Mouse (Mus musculus) ovary, postnatal 10 days (tissue): ENCODE data around the gene Gm10378.
"Not testable (repeated sequence)": the region's sequence is repeated elsewhere in the genome, so short reads cannot be mapped to it uniquely, and the experiment has no call there.

Source experiments
- DNase-seq: peaks from one replicate; pipeline ENCODE4 v3.0.0; 2022; ENCODE audit warnings: low spot score

Gene Gm10378

DNA sequence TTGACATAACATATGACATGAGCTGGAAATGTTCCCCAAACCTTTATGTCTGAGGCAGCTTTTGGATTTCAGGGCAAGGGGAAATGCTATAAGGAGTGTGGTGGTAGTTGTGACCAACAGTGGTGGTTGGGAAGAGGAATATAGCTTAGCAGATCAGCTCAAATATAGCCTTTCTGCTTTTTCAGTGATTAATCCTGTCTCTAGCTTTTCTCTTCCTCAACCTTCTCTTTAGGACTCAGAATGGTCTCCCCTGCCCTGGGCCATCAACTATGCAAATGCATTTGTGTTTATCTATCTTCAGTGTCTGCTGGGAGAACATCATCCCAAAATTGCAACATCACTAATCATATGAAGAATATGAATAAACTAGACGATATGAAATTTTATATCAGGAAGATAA is at the start of gene Gm10378:
Gene Gm10378 (plus strand): TSS at position 301 of the 400 bp plus-strand sequence.
- DNase-seq = not testable (repeated sequence)

DNA sequence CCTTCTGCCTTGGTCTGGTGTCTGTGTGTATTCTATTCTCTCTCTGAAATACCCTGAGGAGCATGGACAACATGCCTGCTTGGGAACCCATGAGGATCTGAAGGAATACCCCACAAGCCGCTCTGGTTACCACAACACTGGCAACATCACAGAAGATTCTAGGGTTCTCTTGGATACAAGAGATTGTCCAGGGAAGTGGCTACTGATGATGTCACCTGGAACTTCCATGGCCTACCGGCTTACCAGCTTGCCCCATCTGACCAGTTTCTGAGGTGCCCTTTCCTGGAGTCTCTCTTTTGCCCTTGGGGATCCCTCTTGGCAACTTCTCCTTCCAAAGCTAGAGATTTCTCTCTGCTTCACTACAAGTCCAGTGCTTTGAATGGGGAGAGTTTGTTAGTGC is 13.9 kb upstream of the Gm10378 start, which contains the start of gene Gm3633:
Gene Gm3633 (minus strand): TSS at position 101 of the 400 bp plus-strand sequence.
- not testable (repeated sequence) for DNase-seq
